Mouse (Mus musculus): ENCODE measurements around the gene Car3. TPM values are rescaled to one million over a fixed set of nuclear protein-coding genes. Genes with fewer than 3 reads are reported as not detected.

Gene Car3
- polyA plus RNA-seq, 1 experiment from 2014 or later: 21.0 TPM

Other genes starting within 250 kb of the Car3 start
- gene Car13, start 221.8 kb upstream of the Car3 start, polyA plus RNA-seq (2015; fragmentation: Nextera tagmentation; extraction: Ambion mirVana): 3.7 and 4.0 TPM in 2 replicates
- 0.22 TPM in 1 of 2 replicates, not detected in the other for gene Car1, start 55.1 kb upstream of the Car3 start, polyA plus RNA-seq (2015; fragmentation: Nextera tagmentation; extraction: Ambion mirVana)
- gene Car2, start 22.8 kb downstream of the Car3 start, polyA plus RNA-seq (2015; fragmentation: Nextera tagmentation; extraction: Ambion mirVana): 89.2 and 102 TPM in 2 replicates